ENCODE assay signal across 20 mouse cellular contexts in genomic region chr17:81576893-81577292, GRCm38 (mm10).
DNase-seq lines count a peak whose midpoint lies in the region; ATAC-seq and TF ChIP-seq lines count a peak whose summit lies in the region.
"Had no signal": no experiment of that assay in that cellular context is flagged by ENCODE, and none has a peak within 500 bp of the region (broad histone marks: within the 10 kb centered on the region; RNA-seq: fewer than 3 reads in every experiment).

No protein-coding gene starts in this region.

- TF ChIP-seq CTCF in liver, postnatal 0 days (IDR thresholded peaks at IDR 0.05; ENCODE audit: low read depth) = no peak

- H3K9ac ChIP-seq in liver, postnatal 0 days (replicated peaks) = no peak overlapping the region
- no peak overlapping the region for H3K9ac ChIP-seq in liver, embryonic 12.5 days
- H3K9ac ChIP-seq: embryonic facial prominence, embryonic 12.5 days; forebrain, embryonic 13.5 days; forebrain, embryonic 15.5 days; forebrain, postnatal 0 days had no signal

- H3K4me1 ChIP-seq in liver, postnatal 0 days (ENCODE audit: insufficient read depth) = no peaks in the 10 kb centered on the region
- H3K4me1 ChIP-seq in liver, embryonic 12.5 days = no peaks in the 10 kb centered on the region
- H3K4me1 ChIP-seq: forebrain, embryonic 13.5 days; forebrain, embryonic 15.5 days had no signal

- no peaks in the 10 kb centered on the region for H3K9me3 ChIP-seq in liver, postnatal 0 days (ENCODE audit: low read length)
- no peaks in the 10 kb centered on the region for H3K9me3 ChIP-seq in liver, embryonic 12.5 days (replicated peaks)
- H3K9me3 ChIP-seq: embryonic facial prominence, embryonic 10.5 days; embryonic facial prominence, embryonic 12.5 days; forebrain, embryonic 15.5 days had no signal

- H3K27me3 ChIP-seq in liver, postnatal 0 days (ENCODE audit: insufficient read depth, low read length) = no peaks in the 10 kb centered on the region
- H3K27me3 ChIP-seq in liver, embryonic 12.5 days (replicated peaks) = no peaks in the 10 kb centered on the region
- H3K27me3 ChIP-seq: embryonic facial prominence, embryonic 12.5 days; forebrain, embryonic 13.5 days; forebrain, embryonic 15.5 days had no signal

- no peaks in the 10 kb centered on the region for H3K36me3 ChIP-seq in liver, postnatal 0 days (replicated peaks; ENCODE audit: insufficient read depth, low read length)
- no peaks in the 10 kb centered on the region for H3K36me3 ChIP-seq in liver, embryonic 12.5 days
- H3K36me3 ChIP-seq: embryonic facial prominence, embryonic 10.5 days; embryonic facial prominence, embryonic 12.5 days; forebrain, embryonic 15.5 days had no signal

- TF ChIP-seq EP300 in liver, postnatal 0 days (IDR thresholded peaks at IDR 0.05; ENCODE audit: low read depth) = peak; percentile 45; the same call in 1 of the 2 replicates

- no peak overlapping the region for H3K27ac ChIP-seq in liver, postnatal 0 days (ENCODE audit: low read depth)
- no peak overlapping the region for H3K27ac ChIP-seq in liver, embryonic 12.5 days
- H3K27ac ChIP-seq: embryonic facial prominence, embryonic 10.5 days; embryonic facial prominence, embryonic 12.5 days; forebrain, embryonic 13.5 days; forebrain, embryonic 15.5 days had no signal

- ATAC-seq in liver, postnatal 0 days = no peak
- no peak for ATAC-seq in liver, embryonic 12.5 days
- ATAC-seq in megakaryocyte progenitor cell, adult 5-6 weeks (replicated peaks; ENCODE audit: poor library complexity) = peak; percentile 35; the same call in 1 of the 2 replicates
- ATAC-seq: activated CD4-positive, CD25-positive, alpha-beta regulatory T cell, adult 4 months; forebrain, embryonic 13.5 days; forebrain, embryonic 15.5 days; forebrain, postnatal 0 days; Patski had no signal

- intact Hi-C loops in heart, postnatal 36 days (cut with DNase I) = no loop called here

- 73% methylated on average over 3 of the region's 3 CpGs for WGBS in liver, postnatal 0 days (ENCODE audit: insufficient replicate concordance)
- 76% methylated on average over 3 of the region's 3 CpGs for WGBS in liver, embryonic 12.5 days (ENCODE audit: insufficient replicate concordance)

- H3K4me3 ChIP-seq in liver, postnatal 0 days (ENCODE audit: low read depth, low read length) = no peak overlapping the region
- no peak overlapping the region for H3K4me3 ChIP-seq in liver, embryonic 12.5 days
- H3K4me3 ChIP-seq: embryonic facial prominence, embryonic 10.5 days; embryonic facial prominence, embryonic 12.5 days; forebrain, embryonic 13.5 days; forebrain, embryonic 15.5 days had no signal

- no peak overlapping the region for H3K4me2 ChIP-seq in liver, postnatal 0 days (ENCODE audit: low read depth, low read length)
- no peak overlapping the region for H3K4me2 ChIP-seq in liver, embryonic 12.5 days
- H3K4me2 ChIP-seq: embryonic facial prominence, embryonic 12.5 days; forebrain, embryonic 13.5 days; forebrain, embryonic 15.5 days had no signal

- no peak for DNase-seq in liver, postnatal 0 days
- no peak for DNase-seq in heart, postnatal 36 days
- DNase-seq in spleen, postnatal 14 days (ENCODE audit: low spot score in 2 of 2) = no peak
- DNase-seq: adrenal gland, adult 8-10 months; adrenal gland, postnatal 14 days; adrenal gland, postnatal 36 days; cerebellum, adult 11-12 months; cerebellum, adult 2 months; cerebellum, adult 9-10 months; cerebellum, postnatal 10 days; cerebellum, postnatal 25 days; forebrain, postnatal 0 days had no signal
